Mouse (Mus musculus): Measurements from ENCODE around the gene Cd3e.
"Not testable (repeated sequence)": the region's sequence is repeated elsewhere in the genome, so short reads cannot be mapped to it uniquely, and the experiment has no call there.

The Cd3e gene

GRCm38 (mm10) chr9:44979806-44980205 is 29.6 kb downstream of the Cd3e start:
- DNase-seq (ENCODE audit: low read depth) = no peak

GRCm38 (mm10) chr9:44977813-44978212 is 31.6 kb downstream of the Cd3e start:
- DNase-seq (ENCODE audit: low read depth) = no peak

DNA sequence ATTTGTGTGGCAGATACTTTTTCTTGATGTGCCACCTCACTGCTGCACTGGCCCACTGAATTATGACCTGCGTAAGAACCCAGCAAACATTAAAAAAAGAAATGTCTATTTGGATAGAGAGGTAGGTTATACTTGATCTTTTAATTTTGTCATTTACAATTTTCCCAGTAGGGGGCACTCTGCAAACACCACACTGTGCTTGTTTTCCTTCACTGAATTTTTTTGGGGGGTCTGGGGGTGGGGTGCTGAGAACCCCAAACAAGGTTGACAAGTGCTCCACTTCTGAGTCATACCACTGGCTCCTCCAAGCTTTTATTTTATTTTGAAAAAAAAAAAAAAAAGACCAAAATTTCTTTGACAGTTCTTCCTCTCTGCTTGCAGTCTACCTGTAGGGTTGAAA is 40.0 kb downstream of the Cd3e start:
- no peak for DNase-seq (ENCODE audit: low read depth)

GRCm38 (mm10) chr9:44967763-44968162 is 41.7 kb downstream of the Cd3e start:
- DNase-seq (ENCODE audit: low read depth) = not testable (repeated sequence)

DNA sequence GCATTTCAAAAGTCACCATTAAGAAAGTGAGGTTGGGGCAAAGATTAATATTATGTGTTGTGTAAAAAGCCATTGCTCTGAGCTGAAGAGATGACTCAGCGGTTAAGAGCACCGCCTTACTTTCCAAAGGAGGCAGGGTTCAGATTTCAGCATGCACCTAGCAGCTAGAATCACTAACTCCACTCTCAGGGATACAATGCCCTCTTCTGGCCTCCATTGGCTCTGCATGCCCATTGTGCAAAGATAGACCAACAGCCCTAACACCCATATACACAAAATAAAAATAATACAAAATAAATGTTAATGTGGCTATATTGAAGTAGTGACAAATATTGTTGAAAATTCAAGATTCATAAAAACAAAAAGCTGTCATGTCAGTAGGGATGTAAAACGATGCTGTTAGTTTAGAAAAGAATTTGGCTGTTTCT is 42.6 kb downstream of the Cd3e start:
- DNase-seq (ENCODE audit: low read depth) = peak; percentile 84

DNA sequence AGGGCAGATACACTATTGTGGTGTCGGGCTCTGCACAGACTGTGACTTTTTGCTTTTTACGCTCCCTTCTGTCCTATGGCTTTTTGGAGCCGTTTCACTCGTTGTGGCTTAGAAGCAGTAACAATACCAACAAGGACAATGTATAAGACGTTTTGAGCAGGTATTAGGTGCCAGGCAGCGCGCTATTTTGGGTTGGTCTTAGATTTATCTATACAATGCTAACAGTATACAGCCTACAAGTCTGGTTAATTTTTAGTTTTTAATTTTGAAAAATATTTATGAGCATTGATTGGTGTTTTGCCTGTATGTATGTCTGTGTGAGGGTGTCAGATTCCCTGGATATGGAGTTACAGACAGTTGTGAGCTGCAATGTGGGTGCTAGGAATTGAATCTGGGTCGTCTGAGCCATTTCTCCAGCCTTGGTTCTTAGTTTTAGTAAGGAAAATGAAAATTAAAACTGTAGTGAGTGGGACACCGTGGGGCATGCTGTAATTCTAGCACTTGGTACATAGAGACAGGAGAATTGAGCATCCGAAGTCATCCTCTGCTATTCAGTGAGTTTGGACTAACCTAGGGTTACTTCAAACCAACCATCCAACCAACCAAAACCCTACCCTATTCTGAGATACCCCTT is 43.5 kb downstream of the Cd3e start:
- no peak for DNase-seq (ENCODE audit: low read depth)

GRCm38 (mm10) chr9:44965126-44965832 is 44.1 kb downstream of the Cd3e start, which contains the start of gene Ube4a:
Gene Ube4a, minus strand, starts transcription at chr9:44965600.
- DNase-seq (ENCODE audit: low read depth) = peak; percentile 98

DNA sequence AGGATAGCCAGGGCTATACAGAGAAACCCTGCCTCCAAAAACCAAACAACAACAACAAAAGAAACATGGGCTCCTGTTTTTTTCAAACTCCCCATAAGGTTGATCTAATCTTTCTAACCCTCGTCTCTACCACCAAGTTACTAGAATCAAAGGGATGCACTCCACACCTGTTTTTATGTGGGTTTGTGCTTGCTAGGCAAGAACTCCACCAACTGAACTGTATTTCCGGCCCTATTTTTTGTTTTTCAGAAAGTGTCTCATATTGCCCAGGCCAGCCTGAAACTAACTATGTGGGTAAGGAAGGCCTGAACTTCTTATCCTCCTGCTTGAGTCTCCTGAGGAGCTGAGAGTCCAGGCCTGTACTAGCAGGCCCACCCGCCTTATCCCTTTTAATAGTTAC is 55.0 kb downstream of the Cd3e start:
- DNase-seq (ENCODE audit: low read depth) = no peak
